Mouse (Mus musculus): ENCODE measurements around the gene Odf3l2. TPM values are rescaled to one million over a fixed set of nuclear protein-coding genes. Genes with fewer than 3 reads are reported as not detected.

Gene Odf3l2
- polyA plus RNA-seq, 1 experiment: 0.22 TPM

DNA sequence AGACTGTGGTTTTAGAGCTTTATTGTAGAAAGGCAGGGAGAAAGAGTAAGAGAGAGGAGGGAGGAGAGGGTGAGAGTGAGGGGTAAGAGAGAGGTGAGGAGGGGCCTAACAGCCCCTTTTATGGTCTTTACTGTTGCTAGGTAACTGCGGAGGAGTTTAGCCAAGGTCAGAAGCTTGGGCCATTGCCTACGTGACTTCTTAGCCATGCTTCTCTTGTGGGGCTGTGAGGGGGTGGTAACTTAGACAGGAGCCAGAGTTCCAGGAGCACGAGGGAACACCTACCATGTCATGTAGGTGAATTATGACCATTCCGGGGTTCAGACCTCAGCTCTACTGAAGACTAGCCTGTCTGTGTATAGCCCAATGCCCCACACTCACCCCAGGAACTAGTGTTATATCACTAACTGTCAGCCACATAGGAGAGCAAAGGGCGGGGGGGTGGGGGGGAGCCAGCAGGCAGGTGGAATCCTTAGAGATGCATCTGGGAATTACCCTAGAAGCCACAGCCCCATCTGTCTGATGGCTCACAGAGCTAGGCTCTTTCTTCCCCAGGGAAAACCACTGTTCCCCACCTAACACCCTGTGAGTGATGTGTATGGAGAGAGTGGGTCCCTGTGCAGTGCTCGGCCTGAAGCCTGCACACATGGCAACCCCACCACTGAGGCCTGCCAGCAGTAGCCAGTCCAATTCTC, 26.0 kb upstream of the Odf3l2 start:
- no peak for DNase-seq (ENCODE audit: extremely low spot score in 1 of 2, low spot score in 1 of 2)

DNA sequence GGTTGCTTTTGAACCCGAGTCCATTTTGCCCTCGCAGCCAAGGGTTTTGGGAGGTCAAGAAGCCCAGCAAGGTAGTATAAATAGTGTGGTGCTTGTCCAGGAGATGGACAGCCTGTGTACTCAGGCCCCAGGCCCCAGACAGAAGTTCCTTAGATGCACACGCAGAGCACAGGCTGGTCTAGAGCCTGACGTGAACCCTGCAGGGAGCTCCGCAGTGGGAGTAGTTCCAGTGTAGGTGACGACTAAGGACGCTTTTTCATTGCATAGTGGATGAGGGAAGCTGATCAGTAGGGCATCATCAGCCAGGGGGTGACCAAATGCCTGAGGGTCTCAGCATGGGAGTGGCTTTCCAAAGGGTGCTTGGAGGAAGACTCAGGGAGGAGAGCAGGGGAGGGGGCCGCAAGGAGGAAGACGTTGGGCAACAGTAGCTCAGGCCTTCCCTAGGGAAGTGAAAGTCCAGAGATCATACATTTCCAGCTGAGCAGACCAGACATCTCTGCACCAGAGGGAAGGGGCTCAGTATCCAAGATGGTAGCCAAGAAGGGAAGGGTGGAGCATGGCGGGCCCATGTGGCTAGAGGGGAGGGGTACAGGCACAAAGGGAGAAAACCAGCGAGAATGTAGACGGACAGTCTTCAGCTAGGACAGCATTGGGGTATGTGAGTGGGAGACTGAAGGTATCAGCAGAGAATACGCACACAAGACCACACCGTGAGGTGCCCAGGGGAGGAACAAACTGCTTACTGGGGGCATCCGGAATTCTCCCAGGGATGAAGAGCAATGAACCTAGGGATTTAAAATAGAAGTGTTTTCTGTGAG, 24.7 kb upstream of the Odf3l2 start:
- no peak for DNase-seq (ENCODE audit: extremely low spot score in 1 of 2, low spot score in 1 of 2)

DNA sequence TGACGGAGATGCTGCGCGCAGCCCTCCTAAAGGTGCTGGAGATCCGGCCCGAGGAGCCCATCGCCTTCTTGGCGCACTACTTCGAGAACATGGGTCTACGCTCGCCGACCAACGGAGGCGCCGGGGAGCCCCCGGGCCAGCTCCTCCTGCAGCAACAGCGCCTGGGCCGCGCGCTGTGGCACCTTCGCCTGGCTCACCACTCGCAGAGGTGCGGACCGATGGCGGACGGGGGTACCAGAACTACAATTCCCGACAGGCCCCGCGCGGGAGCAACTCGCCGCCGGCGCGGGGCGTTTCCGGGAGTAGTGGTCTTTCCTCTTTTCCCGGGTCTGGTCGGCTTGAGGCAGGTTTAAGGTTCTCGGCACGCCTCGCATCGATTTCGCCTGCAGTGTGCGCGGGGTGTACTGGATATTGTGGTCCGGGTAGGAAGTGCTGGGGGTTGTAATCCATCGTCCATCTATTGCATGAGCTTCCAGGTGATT, 24.1 kb upstream of the Odf3l2 start:
- peak in 1 of 2 experiments; percentile 84 for DNase-seq (ENCODE audit: extremely low spot score in 1 of 2, low spot score in 1 of 2)

DNA sequence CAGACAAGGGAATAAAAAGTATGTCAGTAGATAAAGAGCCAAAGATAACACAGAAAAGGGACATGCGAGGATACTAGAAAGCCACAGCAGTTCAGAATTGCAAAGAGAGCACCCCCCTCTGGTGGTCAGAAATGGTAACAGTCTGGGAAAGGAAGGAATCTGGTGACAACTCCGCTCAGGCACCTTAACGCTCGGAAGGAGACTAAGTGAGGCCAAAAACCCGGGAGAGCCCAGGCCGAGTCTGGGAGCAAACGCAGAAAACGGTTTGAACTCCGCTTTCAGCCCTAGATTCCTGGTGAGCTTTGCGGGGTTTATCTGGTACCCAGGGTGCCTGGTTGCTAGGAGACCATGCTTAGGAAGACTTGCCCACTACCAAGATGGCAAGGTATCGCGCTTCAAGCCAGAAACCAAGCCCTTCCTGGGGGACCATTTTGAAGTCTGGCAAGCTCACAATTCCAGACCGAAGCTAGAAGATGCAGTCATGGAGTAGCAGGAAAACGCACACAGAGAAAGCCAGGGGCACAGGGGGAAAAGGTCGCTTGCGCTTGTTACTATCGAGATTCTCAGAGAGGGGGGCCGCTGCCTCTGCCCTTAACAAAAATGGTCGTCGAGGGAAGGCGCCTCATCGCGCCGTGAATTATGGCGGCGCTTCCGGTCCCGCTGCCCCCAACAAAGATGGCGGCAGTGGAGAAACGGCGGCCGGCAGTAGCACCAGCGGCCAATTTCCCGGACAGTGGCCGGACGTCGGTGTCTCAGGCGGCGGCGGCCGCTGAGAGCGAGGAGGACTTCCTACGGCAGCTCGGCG, 23.4 kb upstream of the Odf3l2 start, which contains the start of gene Tpgs1:
Gene Tpgs1, plus strand, starts transcription at position 599 of the 805 bp plus-strand sequence.
- DNase-seq (ENCODE audit: extremely low spot score in 1 of 2, low spot score in 1 of 2): peak; percentile 89 to 97

DNA sequence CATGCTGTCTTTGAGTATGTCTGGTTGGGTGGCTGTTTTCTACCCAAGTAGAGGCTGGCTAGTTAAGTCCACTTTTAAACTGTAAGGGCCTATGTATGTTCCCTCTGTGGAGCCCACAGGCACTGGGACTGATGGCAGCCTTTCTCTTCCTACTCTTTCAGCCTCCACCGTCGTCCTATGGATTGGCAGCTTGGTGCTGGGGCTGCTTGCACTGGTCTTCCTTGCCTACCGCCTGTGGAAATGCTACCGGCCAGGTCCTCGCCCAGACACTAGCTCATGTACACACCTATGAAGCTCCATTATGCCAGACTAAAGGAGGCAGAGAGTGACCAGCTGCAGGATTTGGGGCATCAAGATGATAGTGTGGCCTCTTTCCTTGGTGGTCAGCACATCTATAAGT, 22.5 kb upstream of the Odf3l2 start:
- no peak for DNase-seq (ENCODE audit: extremely low spot score in 1 of 2, low spot score in 1 of 2)

DNA sequence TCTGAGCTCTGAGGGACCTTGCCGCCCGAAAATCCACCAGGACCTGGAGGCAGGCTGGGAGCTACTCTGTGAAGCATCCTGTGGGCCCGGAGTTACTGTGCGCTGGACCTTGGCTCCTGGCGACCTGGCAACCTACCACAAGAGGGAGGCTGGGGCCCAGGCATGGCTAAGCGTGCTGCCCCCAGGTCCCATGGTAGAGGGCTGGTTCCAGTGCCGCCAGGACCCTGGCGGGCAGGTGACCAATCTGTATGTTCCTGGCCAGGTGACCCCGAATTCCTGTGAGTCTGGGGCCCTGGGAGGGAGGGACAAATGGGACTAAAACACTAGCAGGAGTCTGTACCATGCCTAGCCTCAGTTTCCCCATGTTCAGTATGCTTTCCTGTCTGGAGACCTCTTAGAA, 21.0 kb upstream of the Odf3l2 start:
- DNase-seq (ENCODE audit: extremely low spot score in 1 of 2, low spot score in 1 of 2): no peak

DNA sequence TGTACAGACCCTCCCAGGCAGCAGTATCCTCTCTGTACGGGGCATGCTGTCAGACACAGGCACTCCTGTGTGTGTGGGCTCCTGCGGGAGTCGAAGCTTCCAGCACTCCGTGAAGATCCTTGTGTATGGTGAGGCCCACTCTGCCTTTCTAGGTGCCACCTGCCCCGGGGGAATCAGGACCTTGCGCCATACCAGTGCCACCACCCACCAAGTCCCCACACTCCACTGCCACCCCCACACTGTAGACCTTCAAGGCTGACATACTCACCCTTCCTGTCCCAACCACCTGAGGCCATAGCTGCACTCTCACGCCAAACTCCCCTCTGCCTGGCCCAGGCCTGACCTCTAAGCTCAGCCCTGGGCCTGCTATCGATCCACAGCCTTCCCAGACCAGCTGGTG, 19.5 kb upstream of the Odf3l2 start:
- DNase-seq (ENCODE audit: extremely low spot score in 1 of 2, low spot score in 1 of 2): no peak

DNA sequence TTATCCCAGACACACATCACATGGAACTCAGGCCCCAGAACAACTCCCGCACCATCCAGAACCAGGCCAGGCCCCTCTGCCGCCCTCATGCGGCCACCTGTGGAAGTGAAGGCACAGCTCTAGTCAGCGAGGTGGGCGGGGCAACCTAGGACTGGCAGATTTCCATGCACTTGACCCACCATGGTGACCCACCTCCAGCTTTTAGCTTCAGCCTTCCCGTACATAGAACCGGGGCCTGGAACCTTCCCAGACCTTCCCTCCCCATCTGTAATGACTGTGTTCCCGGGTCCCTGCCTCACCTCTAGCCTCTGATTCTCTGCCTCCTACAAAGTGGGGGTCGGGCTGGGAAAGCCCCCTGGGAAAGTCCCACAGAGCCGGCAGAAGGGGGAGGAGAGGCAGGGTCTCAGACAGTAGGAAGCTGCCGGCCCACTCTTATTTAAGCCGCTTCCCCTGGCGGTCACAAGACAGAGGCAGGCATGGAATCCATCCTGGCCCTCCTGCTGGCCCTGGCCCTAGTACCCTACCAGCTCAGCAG, 18.7 kb upstream of the Odf3l2 start, which contains the start of gene Madcam1:
Gene Madcam1, plus strand, starts transcription at position 429 of the 535 bp plus-strand sequence.
- DNase-seq (ENCODE audit: extremely low spot score in 1 of 2, low spot score in 1 of 2): peak in 1 of 2 experiments; percentile 79

DNA sequence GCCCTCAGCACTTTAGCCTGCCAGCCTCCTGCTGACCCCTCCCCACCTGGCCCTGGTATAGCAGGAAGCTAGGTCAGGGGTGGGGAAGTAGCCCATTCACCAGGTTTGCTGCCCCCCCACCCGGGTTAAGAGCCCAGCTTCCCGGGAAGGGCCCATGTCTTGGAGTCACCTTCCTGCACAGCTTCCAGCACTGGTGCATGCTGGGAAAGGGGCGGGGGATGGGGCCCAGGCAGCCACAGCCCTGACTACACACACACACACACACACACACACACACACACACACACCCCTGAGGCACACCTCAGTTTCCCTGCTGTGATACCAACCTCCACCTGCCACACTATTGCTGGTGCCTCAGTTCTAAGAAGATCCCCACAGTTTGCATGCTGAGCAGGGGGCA, 16.3 kb upstream of the Odf3l2 start:
- DNase-seq (ENCODE audit: extremely low spot score in 1 of 2, low spot score in 1 of 2): no peak

DNA sequence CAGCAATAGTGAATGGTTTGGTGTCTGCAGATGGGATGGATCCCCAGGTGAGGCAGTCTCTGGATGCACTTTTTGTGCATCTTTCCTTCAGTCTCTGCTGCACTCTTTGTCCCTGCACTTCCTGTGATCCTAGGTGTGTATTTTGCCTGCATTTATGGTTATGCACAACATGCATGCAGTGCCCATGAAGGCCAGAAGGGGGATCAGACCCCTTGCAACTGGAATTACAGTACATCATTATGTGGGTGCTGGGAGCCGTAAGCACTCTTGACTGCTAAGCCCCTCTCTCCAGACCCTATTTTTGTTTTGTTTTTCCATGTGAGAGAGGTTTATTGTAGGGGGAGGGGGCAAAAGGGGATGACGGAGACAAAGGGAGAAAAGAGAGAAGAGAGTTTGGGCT, 14.8 kb upstream of the Odf3l2 start:
- no peak for DNase-seq (ENCODE audit: extremely low spot score in 1 of 2, low spot score in 1 of 2)

DNA sequence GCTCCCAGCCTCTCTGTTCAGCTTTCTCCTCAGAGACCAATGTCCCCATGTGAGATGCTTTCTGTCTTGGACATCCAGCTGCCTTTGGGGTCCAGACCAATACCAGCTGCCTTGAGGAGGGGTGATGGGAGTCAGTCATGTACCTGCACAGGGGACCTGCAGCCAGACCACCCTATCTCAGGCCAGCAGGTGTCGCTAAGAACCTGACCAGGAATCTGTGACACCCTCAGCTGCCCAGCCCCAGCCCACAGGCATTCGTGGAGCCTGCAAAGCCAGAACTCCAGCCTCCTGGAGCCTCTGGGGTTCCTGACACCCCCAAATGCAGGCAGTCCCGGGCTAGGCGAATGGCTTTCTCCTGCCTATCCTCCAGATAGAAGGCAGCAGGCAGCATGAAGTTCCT, 13.3 kb upstream of the Odf3l2 start:
- DNase-seq (ENCODE audit: extremely low spot score in 1 of 2, low spot score in 1 of 2): no peak

DNA sequence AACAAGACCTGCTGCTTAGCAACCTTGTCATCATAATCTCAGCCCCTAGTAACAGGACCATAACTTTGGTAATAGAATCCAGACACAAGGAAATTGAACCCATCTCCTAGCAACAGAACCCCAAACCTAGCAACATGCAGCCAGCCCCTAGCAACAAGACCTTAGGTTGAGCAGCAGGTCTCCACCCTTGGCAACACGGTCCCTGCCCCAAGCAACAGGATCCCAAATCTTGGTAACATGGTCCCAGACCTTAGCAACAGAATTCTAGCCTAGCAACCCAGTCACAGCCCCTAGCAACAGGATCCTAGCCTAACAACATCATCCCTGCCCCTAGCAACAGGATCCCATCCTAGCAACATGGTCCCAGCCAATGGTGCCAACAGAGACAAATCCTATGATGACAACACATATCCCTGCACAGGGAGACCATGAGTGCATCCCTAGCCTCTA, 9.4 kb upstream of the Odf3l2 start:
- DNase-seq (ENCODE audit: extremely low spot score in 1 of 2, low spot score in 1 of 2): peak in 1 of 2 experiments; percentile 47

DNA sequence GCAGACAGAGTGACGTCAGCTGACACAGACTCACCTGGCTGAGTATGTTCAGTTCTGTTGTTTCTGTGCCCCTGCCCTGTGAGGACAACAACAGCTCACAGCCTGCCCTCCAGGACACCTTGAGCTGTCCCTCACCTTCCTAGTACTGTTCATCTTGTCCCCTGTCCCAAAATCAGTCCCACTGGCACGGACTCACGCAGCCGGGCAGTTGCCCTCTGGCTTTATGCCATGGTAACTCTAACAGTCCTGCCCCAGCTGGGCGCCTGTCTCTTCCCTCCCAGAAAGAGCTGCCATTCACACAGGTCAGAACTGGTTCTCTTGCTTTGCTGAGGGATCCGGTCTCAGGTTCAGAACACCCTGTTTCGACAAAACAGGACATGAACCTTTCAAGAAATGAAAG, 7.3 kb upstream of the Odf3l2 start:
- DNase-seq (ENCODE audit: extremely low spot score in 1 of 2, low spot score in 1 of 2): no peak

DNA sequence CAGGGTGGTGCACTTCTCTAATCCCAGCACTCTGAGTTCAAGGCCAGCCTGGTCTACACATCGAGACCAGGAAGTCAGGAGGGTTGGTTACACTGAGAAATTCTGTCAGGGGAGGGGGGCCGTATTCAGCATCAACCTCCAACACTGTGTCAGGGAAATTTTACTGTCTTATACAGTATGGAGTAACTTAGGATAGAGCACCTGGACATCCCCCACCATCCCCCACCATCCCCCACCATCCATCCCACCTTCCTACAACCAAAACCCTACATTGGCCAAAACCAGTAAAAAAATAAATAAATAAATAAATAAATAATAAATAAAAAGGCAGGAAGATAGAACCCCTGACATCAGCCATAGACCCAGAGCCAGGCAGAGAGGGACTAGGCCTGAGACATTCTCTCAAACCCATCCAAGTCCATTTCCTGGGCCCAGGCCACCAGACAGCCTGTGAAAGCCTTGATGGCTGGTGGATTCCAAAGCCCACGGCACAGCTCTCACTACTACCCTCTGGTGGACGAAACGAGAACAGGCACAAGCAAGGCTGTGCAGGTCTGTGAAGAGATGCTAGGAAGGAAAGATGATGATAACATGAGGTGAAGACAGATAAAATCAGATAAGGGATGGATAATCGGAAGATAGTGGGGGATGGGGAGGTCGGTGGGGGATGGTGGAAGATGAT, 3.7 kb upstream of the Odf3l2 start:
- peak in 1 of 2 experiments; percentile 91 for DNase-seq (ENCODE audit: extremely low spot score in 1 of 2, low spot score in 1 of 2)

DNA sequence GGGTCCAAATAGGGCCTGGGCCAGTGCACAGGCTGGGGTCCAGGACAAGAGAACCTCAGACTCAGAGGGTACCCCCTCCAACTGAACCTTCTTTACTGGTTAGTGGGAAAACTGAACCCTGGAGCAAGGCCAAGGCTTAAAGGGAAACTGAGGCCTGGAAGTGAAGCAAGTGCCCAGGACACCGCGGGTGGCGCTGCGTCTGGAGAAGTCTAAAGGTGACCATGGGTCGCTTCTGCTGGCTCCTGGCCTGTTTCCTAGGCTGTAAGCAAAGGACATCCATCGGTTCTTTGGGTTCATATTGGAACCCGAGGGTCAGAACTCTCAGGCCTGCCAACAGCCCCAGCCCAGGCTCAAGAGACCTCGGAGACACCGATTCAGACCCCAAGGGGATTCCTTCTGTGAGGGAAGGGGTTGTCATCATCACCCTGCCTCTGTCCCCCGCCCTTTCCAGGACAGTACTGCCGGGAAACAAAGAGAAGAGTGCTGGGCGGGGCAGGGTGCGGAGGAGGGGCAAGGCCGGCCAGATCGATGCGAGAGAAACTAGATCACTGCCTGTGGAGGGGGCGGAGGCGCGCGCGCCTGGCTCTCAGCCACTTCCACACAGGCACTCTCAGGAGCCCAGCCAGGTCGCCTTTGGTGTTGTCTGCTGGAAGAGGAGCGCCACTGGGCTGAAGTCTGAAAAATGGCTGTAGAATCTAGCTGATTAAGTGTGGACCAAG, 6.9 kb downstream of the Odf3l2 start:
- DNase-seq (ENCODE audit: extremely low spot score in 1 of 2, low spot score in 1 of 2): peak in 1 of 2 experiments; percentile 68

DNA sequence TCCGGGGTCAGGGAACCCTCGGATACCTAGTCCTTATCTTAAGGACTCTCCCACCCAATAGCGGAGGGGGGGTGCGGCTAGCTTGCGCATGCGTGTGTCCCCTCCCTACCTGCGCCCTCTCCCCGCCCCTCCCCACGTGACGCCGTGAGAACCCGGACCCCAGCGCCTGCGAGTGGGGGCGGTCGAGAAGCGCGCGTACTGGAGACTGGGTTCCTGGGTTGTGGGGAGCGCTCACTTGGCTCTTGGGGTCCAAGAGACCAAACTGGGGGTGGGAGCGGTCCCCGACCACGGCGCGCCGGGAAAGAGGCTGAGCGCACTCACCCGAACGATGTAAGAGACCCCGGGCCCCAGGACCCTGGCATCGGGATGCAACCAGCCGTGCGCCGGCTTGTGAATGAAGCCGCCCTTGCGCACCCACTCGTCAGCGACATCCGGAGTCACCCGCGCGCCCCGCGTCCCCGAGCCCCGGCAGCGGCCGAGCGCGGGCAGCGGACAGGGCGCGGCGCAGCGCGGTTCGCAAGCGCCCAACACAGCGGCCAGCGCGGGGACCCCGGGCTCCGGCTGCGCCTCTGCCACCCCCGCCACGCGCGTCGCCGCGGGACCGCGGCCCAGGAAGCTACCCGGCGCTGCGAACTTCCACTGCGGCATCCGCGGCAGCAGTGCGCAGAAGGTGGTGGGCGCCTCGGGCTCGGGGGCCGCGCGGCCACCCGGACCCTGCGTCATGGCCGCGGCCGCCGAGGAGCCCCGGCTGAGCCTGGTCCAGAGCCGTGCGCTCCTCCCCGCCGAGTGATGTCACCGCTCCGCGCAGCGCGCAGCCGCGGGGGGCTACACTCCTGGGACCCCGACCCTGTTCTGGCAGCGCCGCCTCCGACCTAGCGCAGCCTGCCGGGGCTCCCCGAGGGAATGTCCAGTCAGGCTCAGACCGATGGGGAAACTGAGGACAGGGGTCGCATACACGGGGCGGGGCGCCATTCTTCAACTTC, 8.1 kb downstream of the Odf3l2 start, which contains the start of gene Shc2:
Gene Shc2, minus strand, starts transcription at position 791 of the 983 bp plus-strand sequence.
- DNase-seq (ENCODE audit: extremely low spot score in 1 of 2, low spot score in 1 of 2): peak; percentile 62 to 87

DNA sequence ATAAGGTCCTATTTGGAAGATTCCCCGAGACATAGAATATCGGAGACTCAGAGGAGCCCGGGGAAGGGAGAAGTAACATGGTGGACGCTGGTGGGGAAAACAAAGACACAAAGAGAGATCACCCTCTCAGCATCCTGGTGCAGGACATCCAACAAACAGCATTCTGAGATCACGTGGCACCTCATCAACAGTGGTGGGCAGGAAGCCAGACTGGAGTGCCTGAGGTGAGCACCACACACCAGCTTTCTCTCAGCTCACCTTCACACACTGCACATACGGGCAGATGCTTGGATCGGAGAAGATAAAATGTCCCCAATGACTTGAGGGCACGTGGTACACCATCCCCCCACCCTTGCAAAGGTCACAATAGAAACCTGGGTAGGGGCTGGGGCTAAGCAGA, 9.3 kb downstream of the Odf3l2 start:
- DNase-seq (ENCODE audit: extremely low spot score in 1 of 2, low spot score in 1 of 2): no peak

All from frontal cortex, adult 2 months (tissue).